Mouse (Mus musculus) heart, embryonic 14.5 days (tissue): Measurements from ENCODE around the gene Tmem198. TPM values are rescaled to one million over a fixed set of nuclear protein-coding genes. Genes with fewer than 3 reads are reported as not detected.
A peak's percentile ranks its signal among the peaks of the same experiment; 100 is the strongest.

ENCODE experiments used
- ATAC-seq: fragments of 200-750 bp; cut with Nextera tagmentation; 2 replicates; pipeline ENCODE4 v1.8.0; 2017; ENCODE audit warnings: low read depth, moderate TSS enrichment; ENCODE audit not compliant: insufficient number of reproducible peaks, insufficient read depth, low FRiP score
- H3K27ac ChIP-seq, 2 experiments: fragments of 200-500 bp in 1 of 2; fragments of 300-500 bp in 1 of 2; sonication (generic) in 1 of 2; replicated peaks in 1 of 2; 2 replicates each; pipeline ENCODE4 v1.5.1; 2012 to 2014; ENCODE audit warnings: low read depth in 2 of 2, low read length in 2 of 2, control low read depth in 1 of 2, mild to moderate bottlenecking in 1 of 2, mixed read lengths in 1 of 2; ENCODE audit not compliant: control insufficient read depth in 1 of 2, insufficient read depth in 1 of 2
- H3K27me3 ChIP-seq: fragments of 300-500 bp; sonication (generic); 2 replicates; pipeline ENCODE4 v1.6.1; 2014; ENCODE audit warnings: mild to moderate bottlenecking, low read length, control low read depth; ENCODE audit not compliant: control insufficient read depth, insufficient read depth
- H3K36me3 ChIP-seq: fragments of 300-500 bp; sonication (generic); 2 replicates; pipeline ENCODE4 v1.6.1; 2014; ENCODE audit warnings: mild to moderate bottlenecking, control low read depth, low read length, mixed read lengths; ENCODE audit not compliant: control insufficient read depth, insufficient read depth
- H3K4me1 ChIP-seq, 2 experiments: fragments of 200-500 bp in 1 of 2; fragments of 300-500 bp in 1 of 2; sonication (generic) in 1 of 2; 2 replicates each; pipeline ENCODE4 v1.6.1; 2012 to 2014; ENCODE audit warnings: low read length in 2 of 2, control low read depth in 1 of 2, mixed read lengths in 1 of 2; ENCODE audit not compliant: control insufficient read depth in 2 of 2, insufficient read depth in 2 of 2
- H3K4me2 ChIP-seq: fragments of 300-500 bp; sonication (generic); 2 replicates; pipeline ENCODE4 v1.6.1; 2014; ENCODE audit warnings: mild to moderate bottlenecking, low read length
- H3K4me3 ChIP-seq, 2 experiments: fragments of 200-500 bp in 1 of 2; fragments of 300-500 bp in 1 of 2; sonication (generic) in 1 of 2; 2 replicates each; pipeline ENCODE4 v1.5.1; 2012 to 2014; ENCODE audit warnings: low read length in 2 of 2, mild to moderate bottlenecking in 2 of 2, control low read depth in 1 of 2, low read depth in 1 of 2, moderate library complexity in 1 of 2; ENCODE audit not compliant: control insufficient read depth in 1 of 2, insufficient read depth in 1 of 2
- H3K9ac ChIP-seq: fragments of 300-500 bp; sonication (generic); 2 replicates; pipeline ENCODE4 v1.6.1; 2014; ENCODE audit warnings: mild to moderate bottlenecking, low read length
- H3K9me3 ChIP-seq: fragments of 300-500 bp; sonication (generic); 2 replicates; pipeline ENCODE4 v1.6.1; 2016; ENCODE audit warnings: low read length, control low read depth; ENCODE audit not compliant: control insufficient read depth
- WGBS: fragments of 180-500 bp; shearing (Covaris S2); extraction: QIAGEN DNeasy Blood & Tissue Kit; methylation state at CpG from one replicate; pipeline ENCODE4 v1.1.7; 2014; 5-methylcytosine and 5-hydroxymethylcytosine counted together
- polyA plus RNA-seq: library from polyadenylated mRNA; unstranded; fragments of >200 nt; fragmentation: Nextera tagmentation; extraction: Ambion mirVana; gene quantifications from 2 replicates; pipeline ENCODE4 v1.2.1, GENCODE M21; 2014

The Tmem198 gene
- polyA plus RNA-seq, 1 experiment from 2014 or later = 0.38 TPM

GRCm38 (mm10) chr1:75467215-75467927, 12.0 kb upstream of the Tmem198 start:
- Histone ChIP-seq H3K4me1 (peaks cover 17 to 18% of the 10 kb centered on the region in 2 experiments), H3K9me3 (no peaks in the 10 kb centered on the region), H3K27ac (no peak overlapping the region), H3K4me3 (no peak overlapping the region), H3K27me3 (peaks cover 28% of the 10 kb centered on the region), H3K36me3 (no peaks in the 10 kb centered on the region), H3K9ac (0 out of 2 replicates have a peak overlapping the region, but pooled peaks have one; percentile 31), H3K4me2 (no peak overlapping the region)
- ATAC-seq = no peak; the same call in 1 of the 2 replicates
- 7% methylated on average over 14 of the region's 14 CpGs for WGBS

GRCm38 (mm10) chr1:75469287-75469825, 10.0 kb upstream of the Tmem198 start:
- Histone ChIP-seq H3K27me3 (peaks cover 43% of the 10 kb centered on the region), H3K4me1 (peaks cover 8 to 9% of the 10 kb centered on the region in 2 experiments), H3K36me3 (peaks cover 18% of the 10 kb centered on the region), H3K27ac (no peak overlapping the region), H3K4me2 (no peak overlapping the region), H3K4me3 (no peak overlapping the region), H3K9me3 (no peaks in the 10 kb centered on the region), H3K9ac (no peak overlapping the region)
- no peak for ATAC-seq
- WGBS = 72% methylated on average over 17 of the region's 17 CpGs

- Histone ChIP-seq H3K9me3 (no peaks in the 10 kb centered on the region), H3K4me1 (peaks cover 12 to 24% of the 10 kb centered on the region in 2 experiments), H3K36me3 (peaks cover 46% of the 10 kb centered on the region), H3K27me3 (peaks cover 58% of the 10 kb centered on the region), H3K27ac (no peak overlapping the region), H3K4me3 (no peak overlapping the region), H3K9ac (no peak overlapping the region), H3K4me2 (no peak overlapping the region)
- whole genome bisulfite sequencing = 95% methylated on average over 11 of the region's 11 CpGs
- no peak for ATAC-seq
Observed at GRCm38 (mm10) chr1:75476441-75476840, 2.9 kb upstream of the Tmem198 start.

- H3K27me3 ChIP-seq = peaks cover 62% of the 10 kb centered on the region
- 10% methylated on average over 35 of the region's 35 CpGs for WGBS
Observed at GRCm38 (mm10) chr1:75477264-75477965, 1.9 kb upstream of the Tmem198 start.

GRCm38 (mm10) chr1:75477966-75478290, 1.4 kb upstream of the Tmem198 start:
- H3K4me1 ChIP-seq = peaks cover 12 to 24% of the 10 kb centered on the region in 2 experiments
- H3K36me3 ChIP-seq = peaks cover 43% of the 10 kb centered on the region
- no peaks in the 10 kb centered on the region for H3K9me3 ChIP-seq
- H3K4me2 ChIP-seq = peak overlapping the region; percentile 83
- no peak overlapping the region for H3K27ac ChIP-seq
- H3K27me3 ChIP-seq = peaks cover 64% of the 10 kb centered on the region
- 43% methylated on average over 3 of the region's 3 CpGs for WGBS
- peak overlapping the region in 1 of 2 experiments; percentile 68; a peak in 2 of 4 replicates for H3K4me3 ChIP-seq
- peak overlapping the region; percentile 80 for H3K9ac ChIP-seq
- no peak for ATAC-seq

More at GRCm38 (mm10) chr1:75477264-75477965, 1.9 kb upstream of the Tmem198 start:
- Histone ChIP-seq H3K9me3 (no peaks in the 10 kb centered on the region), H3K27ac (no peak overlapping the region), H3K4me1 (peaks cover 12 to 24% of the 10 kb centered on the region in 2 experiments), H3K4me3 (peak overlapping the region; percentile 25 to 68; a peak in 3 of 4 replicates), H3K36me3 (peaks cover 46% of the 10 kb centered on the region), H3K4me2 (peak overlapping the region; percentile 83), H3K9ac (peak overlapping the region; percentile 28; the same call in 1 of the 2 replicates)
- ATAC-seq = no peak

GRCm38 (mm10) chr1:75478497-75478896, 835 bp upstream of the Tmem198 start:
- peaks cover 37% of the 10 kb centered on the region for H3K36me3 ChIP-seq
- ATAC-seq = peak; percentile 0; the same call in 1 of the 2 replicates
- H3K9ac ChIP-seq = peak overlapping the region; percentile 80
- no peaks in the 10 kb centered on the region for H3K9me3 ChIP-seq
- H3K4me3 ChIP-seq = peak overlapping the region; percentile 68 to 81
- peak overlapping the region; percentile 83 for H3K4me2 ChIP-seq
- H3K27ac ChIP-seq = peak overlapping the region; percentile 64 to 72
- 0% methylated on average over 19 of the region's 25 CpGs for WGBS
- peaks cover 12 to 24% of the 10 kb centered on the region in 2 experiments for H3K4me1 ChIP-seq
- H3K27me3 ChIP-seq = peaks cover 64% of the 10 kb centered on the region

- H3K27me3 ChIP-seq = peaks cover 67% of the 10 kb centered on the region
- H3K4me2 ChIP-seq = peak overlapping the region; percentile 83
- peak overlapping the region; percentile 51; the same call in 1 of the 2 replicates for H3K9ac ChIP-seq
- H3K36me3 ChIP-seq = peaks cover 26% of the 10 kb centered on the region
- H3K27ac ChIP-seq = no peak overlapping the region
- WGBS = under 1% methylated on average over 19 of the region's 24 CpGs
- peak overlapping the region; percentile 68 to 81 for H3K4me3 ChIP-seq
- H3K9me3 ChIP-seq = no peaks in the 10 kb centered on the region
- H3K4me1 ChIP-seq = peaks cover 12 to 24% of the 10 kb centered on the region in 2 experiments
- no peak for ATAC-seq
Observed at GRCm38 (mm10) chr1:75479635-75479989, 280 bp downstream of the Tmem198 start.
